Mouse (Mus musculus) liver, postnatal 0 days (tissue): ENCODE data around the gene Meltf. TPM values are rescaled to one million over a fixed set of nuclear protein-coding genes. Genes with fewer than 3 reads are reported as not detected.

Experiments
- ATAC-seq: fragments of 200-750 bp; cut with Nextera tagmentation; 2 replicates; pipeline ENCODE4 v1.8.0; 2017; ENCODE audit warnings: mild to moderate bottlenecking, moderate library complexity
- DNase-seq: peaks from one replicate; pipeline ENCODE4 v3.0.0-alpha.2; 2016
- H3K27ac ChIP-seq: fragments of 300-500 bp; sonication (generic); 2 replicates; pipeline ENCODE4 v1.5.1; 2014; ENCODE audit warnings: antibody characterized with exemption, moderate library complexity, mild to moderate bottlenecking, low read depth
- H3K27me3 ChIP-seq: fragments of 300-500 bp; sonication (generic); 2 replicates; pipeline ENCODE4 v1.6.1; 2014; ENCODE audit warnings: low read length, control low read depth, mixed read lengths; ENCODE audit not compliant: insufficient read depth
- H3K36me3 ChIP-seq: fragments of 300-500 bp; sonication (generic); replicated peaks from 2 replicates; pipeline ENCODE4 v1.6.1; 2014; ENCODE audit warnings: mild to moderate bottlenecking, control low read depth, low read length, moderate library complexity, mixed read lengths; ENCODE audit not compliant: insufficient read depth
- H3K4me1 ChIP-seq: fragments of 300-500 bp; sonication (generic); 2 replicates; pipeline ENCODE4 v1.6.1; 2014; ENCODE audit warnings: antibody characterized with exemption, mild to moderate bottlenecking, control low read depth; ENCODE audit not compliant: insufficient read depth
- H3K4me2 ChIP-seq: fragments of 300-500 bp; sonication (generic); 2 replicates; pipeline ENCODE4 v1.6.1; 2014; ENCODE audit warnings: low read depth, mild to moderate bottlenecking, low read length, moderate library complexity, mixed read lengths
- H3K4me3 ChIP-seq: fragments of 300-500 bp; sonication (generic); 2 replicates; pipeline ENCODE4 v1.5.1; 2014; ENCODE audit warnings: low read depth, low read length
- H3K9ac ChIP-seq: fragments of 300-500 bp; sonication (generic); replicated peaks from 2 replicates; pipeline ENCODE4 v1.6.1; 2014; ENCODE audit warnings: mild to moderate bottlenecking, moderate library complexity
- H3K9me3 ChIP-seq: fragments of 300-500 bp; sonication (generic); 2 replicates; pipeline ENCODE4 v1.6.1; 2016; ENCODE audit warnings: mild to moderate bottlenecking, control low read depth, low read length, mixed read lengths
- CTCF ChIP-seq: sonication (generic); IDR thresholded peaks from 2 replicates; pipeline ENCODE4 v1.5.1; 2016; ENCODE audit warnings: antibody characterized with exemption, low read depth
- EP300 ChIP-seq: IDR thresholded peaks from 2 replicates; pipeline ENCODE4 v1.6.1; 2016; ENCODE audit warnings: antibody characterized with exemption, low read depth, mild to moderate bottlenecking
- WGBS: fragments of 180-500 bp; shearing (Covaris S2); extraction: QIAGEN DNeasy Blood & Tissue Kit; methylation state at CpG from one replicate; pipeline ENCODE4 v1.1.7; 2014; ENCODE audit not compliant: insufficient replicate concordance; 5-methylcytosine and 5-hydroxymethylcytosine counted together
- polyA plus RNA-seq: library from polyadenylated mRNA; unstranded; fragments of >200 nt; fragmentation: Nextera tagmentation; extraction: Ambion mirVana; gene quantifications from 2 replicates; pipeline ENCODE4 v1.2.1, GENCODE M21; 2015

Meltf gene
- polyA plus RNA-seq, 1 experiment from 2014 or later = 0.14 TPM

- Histone ChIP-seq H3K9ac (no peak overlapping the region), H3K4me2 (peak overlapping the region; percentile 66), H3K36me3 (no peaks in the 10 kb centered on the region), H3K9me3 (no peaks in the 10 kb centered on the region), H3K4me3 (peak overlapping the region; percentile 34), H3K27me3 (peaks cover 29% of the 10 kb centered on the region), H3K4me1 (peaks cover 16% of the 10 kb centered on the region), H3K27ac (no peak overlapping the region)
- 5% methylated on average over 36 of the region's 36 CpGs for WGBS
- peak; percentile 33 for DNase-seq
- TF ChIP-seq CTCF (no peak), EP300 (no peak)
- peak; percentile 22; the same call in 1 of the 2 replicates for ATAC-seq
Measured at GRCm38 (mm10) chr16:31935091-31935979, 56.7 kb downstream of the Meltf start.

GRCm38 (mm10) chr16:31936568-31936967 lies 58.0 kb downstream of the Meltf start:
- H3K27ac ChIP-seq = no peak overlapping the region
- no peak overlapping the region for H3K9ac ChIP-seq
- ATAC-seq (no peak), DNase-seq (no peak)
- TF ChIP-seq CTCF (0 out of 2 replicates have a peak, but pooled peaks have one; percentile 4), EP300 (no peak)
- peaks cover 16% of the 10 kb centered on the region for H3K4me1 ChIP-seq
- peaks cover 29% of the 10 kb centered on the region for H3K27me3 ChIP-seq
- no peaks in the 10 kb centered on the region for H3K9me3 ChIP-seq
- no peaks in the 10 kb centered on the region for H3K36me3 ChIP-seq
- H3K4me3 ChIP-seq = no peak overlapping the region
- no peak overlapping the region for H3K4me2 ChIP-seq
- 86% methylated on average over 4 of the region's 4 CpGs for WGBS

GRCm38 (mm10) chr16:31938856-31939255 lies 60.2 kb downstream of the Meltf start:
- H3K4me3 ChIP-seq = no peak overlapping the region
- H3K4me1 ChIP-seq = peaks cover 8% of the 10 kb centered on the region
- WGBS = 47% methylated on average over 6 of the region's 6 CpGs
- DNase-seq = no peak
- no peak overlapping the region for H3K27ac ChIP-seq
- no peak for ATAC-seq
- H3K9ac ChIP-seq = no peak overlapping the region
- H3K4me2 ChIP-seq = no peak overlapping the region
- H3K36me3 ChIP-seq = no peaks in the 10 kb centered on the region
- H3K9me3 ChIP-seq = no peaks in the 10 kb centered on the region
- TF ChIP-seq CTCF = no peak
- H3K27me3 ChIP-seq = peaks cover 20% of the 10 kb centered on the region

DNA sequence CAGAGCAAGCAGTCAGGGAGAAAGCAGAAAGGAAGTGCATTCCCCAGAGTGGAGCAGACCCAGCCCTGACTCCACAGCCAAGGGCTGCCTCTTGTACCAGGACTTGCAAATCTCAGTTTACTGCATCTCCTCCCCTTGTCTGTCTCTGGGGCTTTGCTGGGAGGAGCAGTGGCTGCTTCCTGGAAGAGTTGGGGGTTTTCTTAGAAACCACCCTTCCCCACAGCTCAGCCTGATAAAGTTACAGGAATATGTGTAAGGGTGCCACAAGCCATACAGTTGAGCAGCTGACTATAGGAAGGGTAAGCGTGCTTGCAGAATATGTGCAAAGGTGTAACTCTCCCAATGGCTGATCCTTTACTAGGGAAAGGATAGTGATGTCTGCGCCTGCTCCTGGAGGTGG lies 62.0 kb downstream of the Meltf start:
- Histone ChIP-seq H3K27me3 (peaks cover 3% of the 10 kb centered on the region), H3K9me3 (no peaks in the 10 kb centered on the region), H3K36me3 (0 out of 2 replicates have a peak, but pooled peaks cover 2% of the 10 kb centered on the region), H3K4me1 (no peaks in the 10 kb centered on the region), H3K4me3 (no peak overlapping the region), H3K9ac (no peak overlapping the region), H3K27ac (no peak overlapping the region), H3K4me2 (no peak overlapping the region)
- ATAC-seq = 0 out of 2 replicates have a peak, but pooled peaks have one; percentile 22
- DNase-seq = no peak
- WGBS = 48% methylated on average over 2 of the region's 2 CpGs
- TF ChIP-seq EP300 (no peak), CTCF (no peak)

- no peak overlapping the region for H3K4me2 ChIP-seq
- H3K4me1 ChIP-seq = peaks cover 15% of the 10 kb centered on the region
- TF ChIP-seq EP300 = no peak
- TF ChIP-seq CTCF = peak; percentile 91
- H3K9ac ChIP-seq = no peak overlapping the region
- H3K36me3 ChIP-seq = 0 out of 2 replicates have a peak, but pooled peaks cover 2% of the 10 kb centered on the region
- peak; percentile 15; the same call in 1 of the 2 replicates for ATAC-seq
- H3K27me3 ChIP-seq = no peaks in the 10 kb centered on the region
- no peak overlapping the region for H3K4me3 ChIP-seq
- DNase-seq = peak; percentile 86
- 5% methylated on average over 10 of the region's 10 CpGs for WGBS
- no peak overlapping the region for H3K27ac ChIP-seq
- H3K9me3 ChIP-seq = no peaks in the 10 kb centered on the region
Measured at GRCm38 (mm10) chr16:31943980-31944379, 65.4 kb downstream of the Meltf start.

- ATAC-seq = no peak
- peaks cover 21% of the 10 kb centered on the region for H3K4me1 ChIP-seq
- TF ChIP-seq CTCF (no peak), EP300 (no peak)
- WGBS = 79% methylated on average over 12 of the region's 12 CpGs
- 0 out of 2 replicates have a peak, but pooled peaks cover 2% of the 10 kb centered on the region for H3K36me3 ChIP-seq
- no peak for DNase-seq
- H3K9me3 ChIP-seq = no peaks in the 10 kb centered on the region
- no peak overlapping the region for H3K4me2 ChIP-seq
- no peak overlapping the region for H3K9ac ChIP-seq
- no peak overlapping the region for H3K4me3 ChIP-seq
- H3K27ac ChIP-seq = no peak overlapping the region
- H3K27me3 ChIP-seq = no peaks in the 10 kb centered on the region
Measured at GRCm38 (mm10) chr16:31944698-31945255, 66.2 kb downstream of the Meltf start.
